In genomic region chr3:89228836-89229235, GRCm38 (mm10) we compare ENCODE assay signal across 8 mouse cellular contexts. TPM values are rescaled to one million over a fixed set of nuclear protein-coding genes. Genes with fewer than 3 reads are reported as not detected.
A peak's percentile ranks its signal among the peaks of the same experiment; 100 is the strongest.
DNase-seq lines count a peak whose midpoint lies in the region; ATAC-seq and TF ChIP-seq lines count a peak whose summit lies in the region.

TSS of gene Muc1 (plus strand) at chr3:89229057.

- DNase-seq in layer of hippocampus, adult 2 months (ENCODE audit: low spot score in 2 of 2), result no peak
- DNase-seq in layer of hippocampus, adult 18-20 months (ENCODE audit: low spot score in 2 of 2), result no peak
- no peak for DNase-seq in natural killer cell, adult 2 months (ENCODE audit: low spot score in 2 of 2)
- DNase-seq in adrenal gland, adult 2 months, result no peak
- DNase-seq in urinary bladder, postnatal 10 days (ENCODE audit: low spot score), result no peak

- ATAC-seq in heart, embryonic 16.5 days (replicated peaks; ENCODE audit: extremely low read depth, insufficient read depth, low FRiP score), result no peak
- ATAC-seq in limb, embryonic 15.5 days (ENCODE audit: insufficient number of reproducible peaks, low FRiP score, low TSS enrichment, low read depth), result no peak
- ATAC-seq in neural tube, embryonic 13.5 days (ENCODE audit: low read depth), result no peak

- 33% methylated on average over 10 of the region's 10 CpGs for WGBS in heart, embryonic 16.5 days
- WGBS in limb, embryonic 15.5 days, result 35% methylated on average over 10 of the region's 10 CpGs
- WGBS in neural tube, embryonic 13.5 days, result 35% methylated on average over 10 of the region's 10 CpGs

- H3K9ac ChIP-seq in heart, embryonic 16.5 days (ENCODE audit: low read length), result peak within 1 kb of the TSS; percentile 68
- no peak within 1 kb of the TSS for H3K9ac ChIP-seq in limb, embryonic 15.5 days
- peak within 1 kb of the TSS; percentile 79 for H3K9ac ChIP-seq in neural tube, embryonic 13.5 days

- peaks cover 25% of the 10 kb centered on the region for H3K4me1 ChIP-seq in heart, embryonic 16.5 days (ENCODE audit: control insufficient read depth, insufficient read depth, low read length)
- H3K4me1 ChIP-seq in limb, embryonic 15.5 days, result peaks cover 33% of the 10 kb centered on the region
- peaks cover 52% of the 10 kb centered on the region for H3K4me1 ChIP-seq in neural tube, embryonic 13.5 days (replicated peaks)

- peak within 1 kb of the TSS; percentile 68 for H3K4me3 ChIP-seq in layer of hippocampus, adult 2 months
- peak within 1 kb of the TSS; percentile 61 for H3K4me3 ChIP-seq in heart, embryonic 16.5 days (ENCODE audit: low read length)
- H3K4me3 ChIP-seq in limb, embryonic 15.5 days, result peak within 1 kb of the TSS; percentile 43
- peak within 1 kb of the TSS; percentile 50 for H3K4me3 ChIP-seq in neural tube, embryonic 13.5 days

- H3K36me3 ChIP-seq in heart, embryonic 16.5 days (ENCODE audit: control insufficient read depth, insufficient read depth), result no peaks in the 10 kb centered on the region
- peaks cover 18% of the 10 kb centered on the region for H3K36me3 ChIP-seq in limb, embryonic 15.5 days
- H3K36me3 ChIP-seq in neural tube, embryonic 13.5 days, result peaks cover 12% of the 10 kb centered on the region

- peaks cover 16% of the 10 kb centered on the region; the same call in 1 of the 2 replicates for H3K27me3 ChIP-seq in heart, embryonic 16.5 days (ENCODE audit: control insufficient read depth, insufficient read depth, low read length)
- no peaks in the 10 kb centered on the region for H3K27me3 ChIP-seq in limb, embryonic 15.5 days
- no peaks in the 10 kb centered on the region for H3K27me3 ChIP-seq in neural tube, embryonic 13.5 days

- H3K4me2 ChIP-seq in heart, embryonic 16.5 days (ENCODE audit: low read depth, low read length), result peak within 1 kb of the TSS; percentile 76
- H3K4me2 ChIP-seq in limb, embryonic 15.5 days, result peak within 1 kb of the TSS; percentile 64
- H3K4me2 ChIP-seq in neural tube, embryonic 13.5 days, result peak within 1 kb of the TSS; percentile 79

- H3K9me3 ChIP-seq in heart, embryonic 16.5 days (replicated peaks; ENCODE audit: control insufficient read depth, low read length), result no peaks in the 10 kb centered on the region
- no peaks in the 10 kb centered on the region for H3K9me3 ChIP-seq in limb, embryonic 15.5 days
- H3K9me3 ChIP-seq in neural tube, embryonic 13.5 days, result no peaks in the 10 kb centered on the region

- peak within 1 kb of the TSS; percentile 93 for H3K27ac ChIP-seq in layer of hippocampus, adult 2 months
- H3K27ac ChIP-seq in heart, embryonic 16.5 days (ENCODE audit: low read length), result 0 out of 2 replicates have a peak within 1 kb of the TSS, but pooled peaks have one; percentile 26
- H3K27ac ChIP-seq in limb, embryonic 15.5 days, result peak within 1 kb of the TSS; percentile 78
- peak within 1 kb of the TSS; percentile 92 for H3K27ac ChIP-seq in neural tube, embryonic 13.5 days (replicated peaks)

- TF ChIP-seq CTCF in layer of hippocampus, adult 2 months (conservative IDR thresholded peaks at IDR 0.05), result no peak

RNA-seq across cellular contexts. Expression of gene Muc1, which starts in this region (rescaled TPM):
- total RNA-seq in layer of hippocampus, adult 2 months (2021), result 1 to 10 TPM in 1 of 2 experiments, under 1 TPM in 1; 0.31 to 1.3 TPM
- under 1 TPM; 0.71 to 0.84 TPM for total RNA-seq in layer of hippocampus, adult 18-20 months (2021)
- 3.3 and 11.3 TPM in 2 replicates for polyA plus RNA-seq in heart, embryonic 16.5 days (2015; fragmentation: Nextera tagmentation; extraction: Ambion mirVana)
- 0.64 and 0.68 TPM in 2 replicates for polyA plus RNA-seq in limb, embryonic 15.5 days (2015; fragmentation: Nextera tagmentation; extraction: Ambion mirVana)
- 1.0 and 1.1 TPM in 2 replicates for polyA plus RNA-seq in neural tube, embryonic 13.5 days (2015; fragmentation: Nextera tagmentation; extraction: Ambion mirVana)
- under 1 TPM; 0.24 to 0.32 TPM for total RNA-seq in adrenal gland, adult 2 months (2021)
- 0.53 and 0.85 TPM in 2 replicates for polyA plus RNA-seq in adrenal gland, adult 2 months (2012; rRNA removed)

Comparison
In these comparisons a context has a peak if more than half of its experiments do, and no peak if none do; other contexts are left out.
1. H3K27ac ChIP-seq: peak in every context shown above with its lines; median percentile 93 in layer of hippocampus, adult 2 months; 92 in neural tube, embryonic 13.5 days; 78 in limb, embryonic 15.5 days; 26 in heart, embryonic 16.5 days.